Mouse (Mus musculus): ENCODE measurements around the gene Ankzf1.

Gene Ankzf1

DNA sequence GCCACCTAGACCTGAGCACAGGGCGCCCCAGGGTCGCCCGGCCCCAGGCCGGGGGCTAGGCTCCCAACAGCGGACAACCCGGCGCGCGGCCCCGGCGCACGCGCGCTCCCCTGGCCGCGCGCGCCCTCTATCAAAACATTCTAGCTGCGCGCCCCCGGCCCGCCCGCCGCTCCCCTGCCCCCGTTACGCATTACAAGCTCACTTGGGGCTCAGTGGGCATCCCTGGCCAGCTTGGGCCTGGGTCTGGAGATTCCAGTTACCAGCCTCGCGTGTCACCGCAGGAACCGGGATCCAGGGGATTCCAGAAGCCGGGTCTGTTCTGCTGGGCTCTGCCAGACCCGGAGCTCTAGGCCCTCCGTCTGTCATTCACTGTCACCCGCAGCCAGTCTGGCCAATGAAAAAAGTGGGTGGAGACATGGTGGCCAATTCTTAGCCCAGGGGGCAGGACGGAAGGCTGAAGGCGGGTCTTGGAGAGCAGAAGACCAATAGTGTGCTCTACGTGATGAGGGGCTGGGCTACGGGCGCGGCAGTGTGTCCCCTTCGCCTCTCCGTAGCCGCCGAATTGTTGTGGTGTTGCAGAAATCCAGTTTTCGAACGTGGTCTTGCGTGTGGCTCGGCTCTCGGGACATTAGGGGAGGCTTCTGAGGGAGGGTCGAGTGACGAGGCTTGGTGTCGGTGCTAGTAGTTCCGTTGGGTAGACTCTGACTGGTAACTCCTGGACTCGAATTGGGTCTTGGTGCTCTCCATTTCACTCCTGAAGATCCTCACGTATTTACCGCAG, at the start of gene Ankzf1, which contains the start of gene Atg9a:
Gene Ankzf1 (plus strand): TSS at position 530 of the 781 bp plus-strand sequence.
Gene Atg9a (minus strand): TSS at position 575 of the 781 bp plus-strand sequence.
- peak; percentile 99 for DNase-seq (ENCODE audit: low read depth, low spot score)

DNA sequence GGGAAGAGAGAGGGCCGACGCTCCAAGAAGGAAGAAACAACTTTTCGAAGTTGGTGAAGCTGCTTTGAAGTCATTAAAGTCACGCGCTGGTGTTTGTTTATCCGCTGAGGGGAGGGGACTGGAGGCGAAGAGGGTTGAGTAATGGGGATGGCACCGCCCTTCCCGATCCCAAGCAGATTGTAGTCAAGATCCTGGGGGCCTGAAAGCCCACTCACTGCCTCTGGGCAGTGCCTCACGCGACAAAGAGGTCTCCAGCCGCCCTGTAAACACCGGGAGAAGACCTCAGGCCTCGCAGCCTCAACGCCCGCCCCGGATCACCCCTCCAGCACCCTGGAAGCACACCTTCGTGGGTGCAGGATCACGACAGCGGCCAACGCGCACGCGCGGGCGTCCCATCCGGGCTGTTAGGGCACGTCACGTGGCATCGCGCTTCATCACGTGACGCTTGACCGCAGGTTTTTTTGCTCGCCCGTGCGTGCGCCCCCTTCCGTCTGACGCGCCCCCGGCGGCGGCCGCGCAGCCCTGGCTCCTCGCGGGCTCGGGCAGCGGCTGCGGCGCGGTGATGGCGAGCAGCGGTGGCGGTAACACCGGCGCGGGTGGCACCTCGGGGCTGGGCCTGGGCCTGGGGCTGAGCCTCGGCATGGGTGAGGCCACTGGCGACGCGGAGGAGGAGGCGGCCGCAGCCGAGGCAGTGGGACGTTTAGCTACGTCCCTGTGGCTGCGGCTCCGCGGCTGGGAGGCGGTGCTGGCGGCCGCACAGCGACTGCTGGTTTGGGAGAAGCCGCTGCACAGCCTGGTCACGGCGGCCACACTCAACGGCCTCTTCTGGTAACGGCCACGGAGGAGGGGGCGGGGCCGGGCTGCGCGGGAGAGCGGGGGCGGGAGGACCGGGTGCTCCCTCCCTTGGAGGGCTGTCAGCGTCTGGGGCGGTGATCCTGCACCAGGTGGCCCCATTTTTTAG, 49.4 kb upstream of the Ankzf1 start, which contains the start of the genes Cnppd1 and Retreg2:
Gene Cnppd1 (minus strand): TSS at position 411 of the 961 bp plus-strand sequence.
Gene Retreg2 (plus strand): TSS at position 478 of the 961 bp plus-strand sequence.
- DNase-seq (ENCODE audit: low read depth, low spot score), result peak; percentile 97

DNA sequence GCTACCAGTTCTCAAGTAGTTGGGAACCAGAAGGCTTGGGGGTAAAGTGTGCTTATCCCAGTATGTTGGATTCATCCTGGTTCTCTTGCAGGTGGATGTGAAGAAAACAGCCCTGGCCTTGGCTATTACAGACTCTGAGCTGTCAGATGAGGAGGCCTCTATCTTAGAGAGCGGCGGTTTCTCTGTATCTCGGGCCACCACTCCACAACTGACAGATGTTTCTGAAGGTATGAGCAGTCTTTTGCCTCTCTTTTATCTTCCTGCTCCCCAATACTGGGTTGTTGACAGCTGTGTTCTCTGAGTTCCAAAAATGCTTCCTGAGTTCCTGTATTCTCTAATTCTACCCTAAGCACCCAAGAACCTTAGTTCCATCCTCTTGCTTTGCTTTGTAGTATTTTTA, 46.4 kb upstream of the Ankzf1 start:
- DNase-seq (ENCODE audit: low read depth, low spot score), result no peak

DNA sequence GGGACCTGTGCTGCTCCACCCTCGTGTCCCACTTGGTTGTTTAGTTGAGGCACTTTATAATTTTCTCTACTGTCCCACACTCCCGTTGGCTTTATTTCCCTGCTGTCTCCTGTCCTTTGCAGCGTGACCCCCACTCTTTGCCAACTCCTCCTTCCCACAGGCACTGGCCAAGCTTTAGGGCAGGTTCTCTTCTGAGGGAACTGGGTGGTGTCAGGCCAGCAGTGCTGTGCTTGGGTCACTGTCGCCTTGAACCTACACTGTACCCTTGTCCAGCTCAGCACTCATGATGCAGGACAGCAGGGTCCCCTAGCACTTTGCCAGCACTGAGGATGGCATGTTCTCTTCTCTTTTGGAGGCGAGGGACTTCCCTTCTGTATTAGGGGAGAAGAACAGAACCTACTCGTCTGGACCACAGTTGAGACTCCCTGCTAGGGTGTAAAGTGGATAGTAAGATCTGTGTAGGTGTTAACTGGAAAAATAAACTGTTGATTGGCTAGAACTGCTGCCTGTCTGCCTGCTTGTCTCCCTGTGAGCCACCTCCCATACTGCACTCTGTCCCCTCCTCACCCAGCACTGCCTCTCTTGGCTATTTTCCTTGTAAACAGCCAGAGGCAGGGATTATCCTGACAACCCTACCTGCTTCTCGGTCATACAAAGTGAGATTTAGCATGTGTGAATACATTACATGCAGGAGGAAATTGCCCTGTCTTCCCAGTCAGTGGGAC, 44.4 kb upstream of the Ankzf1 start:
- no peak for DNase-seq (ENCODE audit: low read depth, low spot score)

DNA sequence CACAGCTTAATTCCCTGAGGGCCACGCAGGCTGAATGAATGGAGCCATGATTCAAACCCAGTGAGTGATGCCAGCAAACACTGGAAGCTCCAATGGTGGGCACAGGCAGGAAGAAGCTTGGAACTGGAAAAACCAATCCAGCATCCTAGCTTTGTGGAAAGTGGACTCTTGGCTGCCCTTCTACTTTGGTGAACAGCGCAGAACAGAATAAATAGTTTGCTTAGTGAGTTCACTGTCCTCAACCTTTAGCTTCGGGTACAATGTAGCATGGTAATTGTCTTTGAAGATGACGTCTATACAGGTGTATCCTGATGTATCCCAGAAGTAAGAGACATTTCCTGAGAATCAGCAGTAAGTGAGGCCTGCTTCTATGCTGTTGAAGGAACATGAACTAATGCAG, 43.2 kb upstream of the Ankzf1 start:
- no peak for DNase-seq (ENCODE audit: low read depth, low spot score)

DNA sequence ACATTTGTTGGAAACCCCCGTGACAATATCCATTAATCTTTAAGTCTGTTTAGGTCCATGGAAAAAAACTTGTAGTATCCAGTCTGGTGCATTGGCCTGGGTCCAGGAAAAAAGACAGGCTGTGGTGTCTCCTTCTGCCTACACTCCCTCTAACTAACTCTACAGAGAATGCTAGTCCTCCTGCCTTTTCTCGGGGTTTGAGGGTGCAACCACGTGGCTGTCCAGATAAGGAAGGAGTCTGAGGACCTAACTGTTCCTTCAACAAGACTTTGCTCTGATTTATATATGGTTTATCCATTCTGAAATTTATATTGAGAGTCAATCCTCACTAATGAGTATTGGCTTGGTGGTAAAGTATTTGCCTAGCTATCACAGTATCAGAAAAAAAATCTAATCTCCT, 36.1 kb upstream of the Ankzf1 start:
- no peak for DNase-seq (ENCODE audit: low read depth, low spot score)

DNA sequence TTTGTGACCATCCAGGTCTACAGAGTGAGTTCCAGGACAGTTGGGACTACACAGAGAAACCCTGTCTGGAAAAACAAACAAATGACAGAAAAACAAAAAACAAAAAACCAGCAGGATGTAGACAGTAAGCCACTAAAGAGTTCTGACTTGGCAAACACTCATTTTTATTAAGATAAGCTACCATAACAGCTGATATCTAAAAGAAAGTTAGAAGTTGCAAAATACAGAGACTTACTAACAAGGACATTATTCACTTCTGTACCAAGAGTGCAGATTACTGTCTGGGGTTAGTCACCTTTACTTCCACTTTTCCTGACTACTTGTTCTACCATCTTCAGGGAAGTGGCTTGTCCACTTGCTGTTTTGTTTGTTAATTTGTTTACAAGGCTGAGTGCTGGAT, 33.0 kb upstream of the Ankzf1 start:
- DNase-seq (ENCODE audit: low read depth, low spot score), result no peak

DNA sequence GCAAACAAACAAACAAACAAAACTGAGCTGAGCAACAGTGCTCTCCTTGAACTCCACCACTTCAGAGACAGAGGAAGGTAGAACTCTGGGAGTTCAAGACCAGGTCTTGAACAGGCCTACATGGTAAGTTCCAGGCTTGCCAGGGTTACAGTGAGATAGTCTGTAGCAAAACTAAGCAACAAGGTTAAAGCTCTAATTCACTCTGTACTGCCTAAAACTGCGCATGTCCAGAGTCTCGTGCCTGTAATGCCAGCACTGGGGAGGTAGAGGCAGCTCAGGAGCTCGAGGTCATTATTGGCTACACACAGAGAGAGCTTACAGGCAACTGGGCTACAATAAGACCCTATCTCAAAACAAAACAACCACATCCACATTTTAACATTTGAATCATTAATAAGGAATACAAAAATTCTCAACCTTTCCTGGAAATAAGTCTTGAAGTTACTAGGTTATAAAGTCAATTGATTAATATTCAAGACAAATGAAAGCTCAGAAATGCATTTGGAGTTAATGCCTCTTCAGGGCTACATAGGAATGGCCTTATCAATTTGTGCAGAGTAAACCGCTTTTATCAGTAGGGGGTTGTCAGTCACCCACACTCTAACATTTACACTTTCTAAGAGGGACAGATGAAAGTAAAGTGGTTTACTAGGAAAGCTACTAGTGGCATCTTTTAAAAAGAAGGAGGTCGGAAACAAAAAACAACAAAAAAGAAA, 32.3 kb upstream of the Ankzf1 start:
- DNase-seq (ENCODE audit: low read depth, low spot score), result no peak

DNA sequence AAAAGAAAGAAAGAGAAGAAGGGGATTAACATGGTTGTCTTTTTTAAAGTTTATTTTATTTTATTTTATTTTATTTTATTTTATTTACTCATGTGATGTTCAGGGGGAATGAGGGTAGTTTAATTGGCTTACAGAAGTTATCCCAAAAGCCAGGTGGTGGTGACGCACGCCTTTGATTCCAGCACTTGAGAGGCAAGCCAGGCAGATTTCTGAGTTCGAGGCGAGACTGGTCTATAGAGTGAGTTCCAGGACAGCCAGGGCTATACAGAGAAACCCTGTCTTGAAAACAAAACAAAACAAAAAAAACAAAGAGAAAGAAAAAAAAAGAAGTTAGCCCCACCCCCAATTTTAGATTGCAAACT, 31.7 kb upstream of the Ankzf1 start:
- DNase-seq (ENCODE audit: low read depth, low spot score), result no peak

DNA sequence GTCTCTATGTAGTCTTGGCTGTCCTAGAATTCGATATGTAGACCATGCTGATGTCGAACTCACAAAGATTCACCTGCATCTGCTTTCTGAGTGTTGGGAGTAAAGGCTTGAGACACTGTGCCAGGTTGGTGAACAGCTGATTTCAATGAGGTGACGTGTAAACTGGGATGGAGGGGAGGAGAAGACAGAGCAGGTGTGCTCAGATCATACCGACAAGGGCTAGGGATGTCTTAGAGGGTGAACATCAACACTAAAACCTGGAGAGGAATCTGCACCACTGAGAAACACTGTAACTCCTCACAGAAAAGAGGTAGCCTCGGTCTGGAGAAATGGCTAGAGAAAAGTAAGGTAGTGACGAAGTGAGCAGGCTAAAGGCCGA, 23.9 kb upstream of the Ankzf1 start:
- DNase-seq (ENCODE audit: low read depth, low spot score), result no peak

DNA sequence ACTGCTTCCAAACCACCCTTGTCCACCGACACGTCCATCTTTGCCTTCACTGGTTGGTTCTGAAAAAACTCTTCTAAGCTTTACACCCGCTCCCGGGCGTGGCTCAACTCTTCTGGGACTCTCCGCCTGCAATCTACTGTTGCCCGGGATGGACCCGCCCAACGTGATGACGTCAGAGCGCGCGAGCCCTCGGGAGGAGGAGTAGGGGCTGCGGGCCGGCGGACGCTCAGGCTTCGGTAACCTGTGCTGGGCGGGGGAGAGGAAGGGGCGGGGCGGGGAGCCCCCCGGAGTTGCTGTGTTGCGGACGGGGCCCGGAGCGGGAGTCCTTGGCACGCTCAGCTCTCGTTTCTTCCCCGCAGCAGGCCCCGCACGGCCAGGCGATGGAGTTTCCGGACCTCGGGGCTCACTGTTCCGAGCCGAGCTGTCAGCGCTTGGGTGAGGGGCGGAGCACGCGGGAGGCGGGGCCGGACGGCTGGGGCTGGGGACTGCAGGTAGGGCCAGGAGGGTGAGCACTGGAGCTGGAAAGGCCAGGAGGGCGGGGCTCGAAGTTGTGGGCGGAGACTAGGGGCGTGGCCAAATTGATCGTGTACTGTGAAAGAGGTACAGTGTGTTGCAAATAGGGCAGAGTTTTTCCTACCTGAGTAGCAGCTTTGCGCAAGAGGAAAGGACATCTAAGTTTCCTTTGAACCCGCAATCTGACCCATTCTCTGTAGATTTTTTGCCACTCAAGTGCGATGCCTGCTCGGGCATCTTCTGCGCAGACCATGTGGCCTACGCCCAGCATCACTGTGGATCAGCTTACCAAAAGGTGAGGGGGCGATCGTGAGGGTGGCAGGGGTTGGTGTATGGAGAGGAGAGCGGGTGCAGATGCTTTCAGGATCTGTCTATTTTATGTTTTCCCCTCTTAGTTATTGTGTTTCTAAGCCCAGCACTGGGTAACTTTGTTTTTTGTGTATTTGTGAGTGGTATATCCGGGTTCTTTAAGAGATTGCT, 23.2 kb upstream of the Ankzf1 start, which contains the start of gene Zfand2b:
Gene Zfand2b (plus strand): TSS at position 175 of the 993 bp plus-strand sequence.
- peak; percentile 98 for DNase-seq (ENCODE audit: low read depth, low spot score)

DNA sequence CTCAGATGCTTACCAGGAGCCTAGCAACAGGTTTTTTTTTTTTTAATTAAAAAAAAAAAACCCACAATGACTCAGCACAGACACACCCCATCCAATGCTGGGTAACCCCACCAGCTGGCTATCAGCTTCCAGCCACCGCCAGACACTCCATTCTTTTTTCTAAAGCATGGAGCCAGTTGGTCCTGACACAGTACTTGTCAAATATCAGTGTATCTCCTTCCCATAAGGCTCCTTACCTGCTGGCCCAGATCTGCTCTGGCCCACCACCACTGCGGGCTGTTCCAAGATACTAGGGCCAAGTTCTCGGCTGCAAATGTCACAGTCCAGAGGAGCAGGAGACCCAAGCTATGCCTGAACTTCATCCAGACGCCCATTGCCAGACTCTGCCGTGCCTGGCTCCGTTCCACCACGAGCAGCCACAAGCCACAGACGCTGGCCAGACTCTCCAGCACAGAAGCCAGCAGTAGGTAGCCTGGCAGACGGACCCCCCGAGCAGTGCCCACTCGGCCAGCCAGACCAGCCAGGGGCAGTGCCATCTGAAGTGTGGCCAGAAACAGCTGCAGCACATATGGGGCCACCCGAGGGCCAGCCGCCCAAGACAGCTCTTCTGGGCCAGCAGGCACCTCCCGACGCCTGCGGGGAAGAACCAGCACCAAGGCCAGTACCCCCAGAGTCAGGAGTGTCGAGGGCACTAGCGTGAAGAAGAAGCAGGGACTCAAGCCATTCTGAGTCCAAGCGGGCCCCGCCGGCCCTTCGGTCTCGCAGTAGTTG, 12.4 kb upstream of the Ankzf1 start:
- DNase-seq (ENCODE audit: low read depth, low spot score), result peak; percentile 62

DNA sequence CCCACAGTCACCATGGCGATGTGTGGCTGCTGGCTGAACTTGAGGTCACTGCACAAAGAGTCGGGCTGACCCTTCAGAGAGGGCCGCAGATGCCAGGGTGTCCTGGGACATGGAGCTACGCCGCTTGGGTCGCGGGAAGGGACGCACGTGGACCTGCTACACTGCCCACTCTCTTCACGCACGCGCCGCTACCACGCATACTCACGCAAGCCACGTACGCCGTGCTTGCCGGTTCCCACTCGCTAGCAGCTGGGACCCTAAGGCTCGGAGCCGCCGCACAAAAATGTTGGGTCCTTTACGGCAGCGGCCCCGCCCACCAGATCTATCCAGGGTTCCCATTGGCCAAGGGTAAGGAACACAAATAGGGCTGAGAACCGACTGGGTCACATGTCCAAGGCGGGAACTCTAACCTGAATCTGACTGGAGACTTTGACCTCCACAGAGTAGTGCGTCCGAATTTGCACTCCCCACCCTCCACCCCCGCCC, 11.8 kb upstream of the Ankzf1 start, which contains the start of gene Abcb6:
Gene Abcb6 (minus strand): TSS at position 288 of the 486 bp plus-strand sequence.
- peak; percentile 96 for DNase-seq (ENCODE audit: low read depth, low spot score)

DNA sequence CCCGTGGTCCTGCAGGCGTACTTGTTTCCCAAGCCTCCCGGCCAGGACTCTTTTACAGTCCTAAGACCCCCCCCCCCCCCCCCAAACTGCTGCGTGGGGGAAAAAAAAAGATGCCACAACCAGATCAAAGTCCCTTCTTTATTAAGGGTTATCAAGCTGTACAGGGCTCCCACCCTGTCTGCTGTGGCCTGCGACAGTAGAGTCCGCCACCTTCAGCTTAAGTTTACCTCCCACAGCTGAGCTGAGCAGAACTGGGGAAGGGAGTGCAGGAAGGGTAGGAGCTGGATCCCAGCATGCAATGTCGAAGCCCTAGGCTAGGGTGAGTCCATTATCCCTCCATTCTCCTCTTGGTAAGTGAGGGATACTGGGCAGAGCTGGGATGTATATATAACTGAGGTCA, 11.2 kb upstream of the Ankzf1 start:
- DNase-seq (ENCODE audit: low read depth, low spot score), result peak; percentile 17

DNA sequence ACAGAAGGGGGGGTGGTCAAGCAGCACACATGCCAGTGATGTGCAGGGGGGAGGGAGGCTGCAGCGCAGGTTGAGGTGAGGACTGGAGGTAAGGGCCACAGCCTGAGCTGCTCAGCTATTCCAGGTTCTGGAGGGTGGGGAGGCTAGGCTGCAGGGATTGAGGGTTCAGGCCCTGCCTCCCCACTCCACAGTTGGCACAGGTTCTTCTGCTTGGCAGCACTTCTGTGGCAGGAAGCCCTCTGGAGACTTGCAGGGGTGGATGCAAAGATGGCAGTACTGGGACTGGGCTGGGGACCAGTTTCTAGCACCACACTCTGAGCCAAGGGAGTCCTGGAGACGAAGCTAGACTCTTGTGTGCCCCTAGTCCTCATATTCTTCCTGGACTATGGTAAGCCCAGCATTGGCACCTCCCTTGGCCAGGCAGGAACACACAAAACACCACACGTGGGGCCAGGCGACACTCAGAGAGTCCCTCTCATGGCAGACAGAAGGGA, 10.5 kb upstream of the Ankzf1 start:
- DNase-seq (ENCODE audit: low read depth, low spot score), result no peak

DNA sequence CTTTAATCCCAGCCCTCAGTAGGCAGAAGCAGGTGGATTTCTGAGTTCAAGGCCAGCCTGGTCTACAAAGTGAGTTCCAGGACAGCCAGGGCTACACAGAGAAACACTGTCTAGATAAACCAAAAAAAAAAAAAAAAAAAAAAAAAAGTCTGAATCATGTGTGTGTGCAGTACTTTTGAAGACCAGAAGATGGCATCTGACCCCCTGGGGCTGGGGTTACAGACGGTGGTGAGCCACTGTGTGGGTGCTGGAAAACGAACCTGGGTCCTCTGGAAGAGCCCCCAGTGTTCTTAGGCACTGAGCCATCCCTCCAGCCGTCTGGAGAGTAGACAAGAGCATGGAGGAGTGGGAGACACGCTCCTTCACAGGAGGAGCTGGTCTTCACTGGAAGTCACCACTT, 9.8 kb upstream of the Ankzf1 start:
- peak; percentile 41 for DNase-seq (ENCODE audit: low read depth, low spot score)

DNA sequence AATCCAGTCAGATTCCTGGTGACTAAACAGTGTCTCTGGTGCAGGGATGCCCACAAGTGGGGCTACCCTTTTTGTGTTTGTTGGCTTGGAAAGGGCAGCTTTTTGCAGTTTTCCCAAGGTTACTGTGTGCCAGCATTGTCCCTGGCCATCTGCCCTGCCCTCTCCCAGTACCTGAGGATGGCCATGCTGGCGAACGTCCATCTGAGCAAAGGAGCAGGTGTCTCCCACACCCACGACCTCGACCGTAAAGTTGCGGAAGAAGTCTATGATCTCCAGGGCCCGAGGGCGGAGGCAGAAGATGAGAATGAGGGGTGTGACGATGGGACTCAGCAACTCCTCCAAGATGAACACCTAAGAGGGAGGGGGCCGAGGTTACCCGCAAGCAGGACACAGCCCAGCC, 6.5 kb upstream of the Ankzf1 start:
- DNase-seq (ENCODE audit: low read depth, low spot score), result no peak

DNA sequence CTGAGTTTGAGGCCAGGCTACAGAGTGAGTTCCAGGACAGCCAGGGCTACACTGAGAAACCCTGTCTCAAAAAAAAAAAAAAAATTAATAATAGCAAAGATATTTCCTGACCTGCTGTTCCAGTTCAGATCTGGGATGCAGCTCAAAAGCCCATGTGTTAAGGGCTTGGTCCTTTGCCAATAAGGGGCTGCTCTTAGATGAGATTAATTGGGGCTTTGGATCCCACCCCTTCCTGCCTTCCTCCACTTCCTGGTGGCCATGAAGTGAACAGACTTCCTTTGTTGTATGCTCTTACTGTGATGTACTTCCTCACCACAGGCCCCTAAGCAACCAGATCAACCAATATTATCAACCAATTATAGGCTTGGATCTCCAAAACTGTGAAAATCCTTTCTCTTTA, 4.8 kb upstream of the Ankzf1 start:
- no peak for DNase-seq (ENCODE audit: low read depth, low spot score)

All from ZHBTc4 (cell line).